Mouse (Mus musculus) urinary bladder, adult 18-20 months (tissue): ENCODE results near the gene Gpam.

Experiments
- DNase-seq, 2 experiments: peaks; one replicate each; pipeline ENCODE4 v3.0.0; 2022; ENCODE audit warnings: low spot score in 2 of 2, mixed read lengths in 2 of 2

The Gpam gene

DNA sequence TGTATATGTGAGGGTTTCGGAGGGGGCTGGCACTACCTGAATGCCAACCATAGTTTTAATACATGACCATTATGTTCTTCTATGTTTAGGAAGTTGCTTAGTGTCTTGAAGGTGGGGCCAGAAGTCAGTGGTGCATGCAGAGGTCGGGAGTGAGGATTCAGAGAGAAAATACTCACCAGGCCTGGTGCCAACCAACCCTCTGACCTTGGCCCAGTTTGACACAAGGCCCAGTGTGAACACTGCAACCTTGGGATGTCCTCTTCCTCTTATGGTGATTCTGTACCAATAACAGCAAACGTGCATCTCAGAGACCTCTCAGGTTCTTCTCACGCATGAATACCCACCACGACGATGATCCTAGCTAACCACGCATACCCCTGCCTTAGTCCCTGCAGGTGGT lies 11.5 kb upstream of the Gpam start:
- DNase-seq, result no peak

DNA sequence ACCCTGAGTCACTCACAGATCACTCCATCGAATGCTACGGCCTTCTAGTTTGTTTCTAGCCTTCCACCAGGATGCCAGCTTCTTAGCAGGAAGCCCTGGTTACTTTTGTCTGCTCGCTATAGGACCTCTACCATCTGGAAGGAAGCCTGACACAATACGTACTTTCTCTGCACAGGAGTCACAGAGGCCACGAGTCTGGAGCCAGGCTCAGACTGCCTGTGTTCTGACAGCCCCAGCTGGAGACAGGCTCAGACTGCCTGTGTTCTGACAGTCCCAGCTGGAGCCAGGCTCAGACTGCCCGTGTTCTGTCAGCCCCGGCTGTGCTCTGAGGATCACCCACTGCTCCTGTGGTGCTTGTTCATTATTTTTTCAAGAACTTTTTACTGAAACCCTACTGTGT lies 10.8 kb upstream of the Gpam start:
- no peak for DNase-seq

DNA sequence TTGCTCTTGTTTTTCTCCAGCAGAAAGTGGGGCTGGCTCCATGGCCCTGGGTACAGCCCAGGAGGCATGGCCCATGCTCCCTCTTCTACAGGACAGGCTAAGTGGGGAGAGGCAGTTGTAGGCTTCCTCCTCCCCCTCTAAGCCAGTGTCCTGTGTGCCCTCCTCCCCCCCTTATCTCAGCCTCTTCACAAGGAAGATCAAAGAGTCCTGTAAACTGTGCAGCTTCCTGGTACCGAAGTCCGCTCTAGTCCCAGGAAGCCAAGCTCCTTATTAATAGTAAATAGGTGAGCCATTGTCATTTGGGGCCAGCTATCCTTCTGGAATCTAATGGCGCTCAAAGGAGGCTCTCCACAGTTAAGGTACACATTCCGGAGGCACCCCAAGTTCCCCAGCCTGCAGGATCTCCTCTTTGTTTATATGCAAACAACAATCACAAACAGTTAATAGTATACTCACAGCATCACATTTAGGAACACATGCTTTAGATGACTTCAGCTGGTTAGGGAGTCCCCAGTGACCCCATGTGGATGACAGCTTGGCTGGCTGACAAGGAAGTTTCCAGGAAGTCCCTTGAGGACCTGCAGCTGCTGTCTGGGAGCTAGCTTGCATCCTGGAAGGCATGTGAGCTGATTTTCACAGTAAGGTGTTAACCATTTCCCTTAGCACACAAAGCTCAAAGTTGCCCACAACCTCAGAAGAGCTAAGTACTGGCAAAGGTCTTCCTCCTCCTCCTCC lies 9.8 kb upstream of the Gpam start:
- no peak for DNase-seq

DNA sequence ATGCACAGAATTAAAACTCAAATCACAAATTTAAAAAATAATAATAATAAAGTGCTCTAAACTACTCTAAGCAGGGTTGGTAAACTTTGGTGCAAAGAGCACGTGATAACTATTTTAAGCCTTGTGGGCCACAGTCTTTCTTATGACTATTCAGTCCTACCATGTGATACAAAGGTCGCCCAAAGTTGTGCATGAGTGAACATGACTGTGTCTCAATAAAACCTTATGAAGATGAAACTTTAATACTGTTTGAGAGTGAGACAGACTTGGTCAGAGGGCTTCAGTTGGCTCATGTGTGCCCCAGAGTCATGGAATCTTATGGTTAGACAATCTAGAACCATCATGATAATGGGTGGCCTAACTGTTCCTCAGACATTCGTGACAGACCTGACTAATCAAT lies 8.9 kb upstream of the Gpam start:
- no peak for DNase-seq

DNA sequence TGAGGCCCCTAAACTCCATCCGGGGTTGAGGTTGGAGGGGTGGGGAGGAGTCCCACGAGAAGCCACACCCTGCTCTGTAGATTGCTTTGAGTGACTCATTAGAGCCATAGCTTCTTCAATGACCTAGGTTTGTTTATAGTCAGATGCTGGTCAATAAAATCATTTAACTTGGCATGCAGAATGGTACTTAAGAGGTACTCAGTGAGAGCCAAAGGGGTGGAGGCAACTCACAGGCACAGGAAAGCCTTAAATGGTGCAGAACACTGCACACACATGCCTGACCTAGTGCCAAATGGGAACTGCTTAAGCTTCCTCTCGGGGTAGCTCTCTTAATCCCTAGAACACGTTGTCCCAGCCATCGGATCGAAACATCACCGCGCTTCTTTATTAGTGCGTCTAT lies 7.5 kb upstream of the Gpam start:
- no peak for DNase-seq

DNA sequence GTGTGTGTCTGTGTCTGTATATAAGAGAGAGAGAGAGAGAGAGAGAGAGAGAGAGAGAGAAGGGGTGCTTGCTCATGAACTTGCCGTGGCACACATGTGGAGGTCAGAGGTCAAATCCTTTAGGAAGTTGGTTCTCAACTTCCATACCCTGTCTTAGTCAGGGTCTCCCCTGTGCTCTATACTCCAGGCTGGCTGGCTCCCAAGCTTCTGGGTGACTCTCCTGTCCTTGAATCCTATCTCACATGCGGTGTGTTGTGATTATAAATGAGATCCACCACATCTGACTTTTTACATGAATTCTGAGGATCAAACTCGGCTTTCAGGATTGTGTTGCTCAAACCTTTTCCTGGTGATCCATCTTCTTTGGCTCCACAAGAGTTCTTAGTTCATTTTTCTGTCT lies 5.4 kb upstream of the Gpam start:
- no peak for DNase-seq

DNA sequence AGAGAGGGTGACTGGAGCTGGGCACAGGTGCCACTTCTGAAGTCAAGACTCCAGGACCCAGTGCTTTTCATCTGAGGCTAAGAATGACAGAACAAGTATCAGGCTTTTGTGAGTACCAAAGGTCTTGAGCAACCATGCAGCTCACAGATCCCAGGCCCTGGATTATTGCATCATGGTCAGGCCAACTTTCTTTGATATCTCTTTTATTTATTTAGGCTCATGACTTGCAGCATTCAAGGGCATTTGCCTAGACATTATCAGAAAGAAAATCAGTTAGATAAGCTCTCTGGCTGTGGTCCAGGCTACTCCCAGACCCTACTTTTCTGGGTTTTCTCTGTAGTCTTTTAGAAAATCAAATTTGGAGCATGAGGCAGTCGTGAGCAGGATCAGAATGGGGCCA lies 4.7 kb upstream of the Gpam start:
- DNase-seq, result peak in 1 of 2 experiments; percentile 13

DNA sequence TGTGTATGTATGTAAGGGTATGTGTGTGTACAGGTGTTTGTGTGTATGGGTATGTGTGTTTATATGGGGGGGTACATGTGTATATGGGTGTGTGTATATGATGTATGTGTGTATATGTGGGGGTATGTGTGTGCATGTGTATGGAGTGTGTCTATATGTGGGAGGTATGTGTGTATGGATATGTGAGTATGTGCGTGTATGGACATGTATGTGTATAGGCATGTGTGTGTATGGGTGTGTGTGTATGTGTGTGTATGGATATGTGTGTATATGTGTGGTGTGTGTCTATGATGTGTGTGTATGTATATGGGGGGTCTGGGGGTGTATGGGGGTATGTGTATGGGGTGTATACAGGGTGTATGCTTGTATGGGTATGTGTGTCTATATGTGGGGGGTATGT lies 1.4 kb upstream of the Gpam start:
- DNase-seq, result no peak

DNA sequence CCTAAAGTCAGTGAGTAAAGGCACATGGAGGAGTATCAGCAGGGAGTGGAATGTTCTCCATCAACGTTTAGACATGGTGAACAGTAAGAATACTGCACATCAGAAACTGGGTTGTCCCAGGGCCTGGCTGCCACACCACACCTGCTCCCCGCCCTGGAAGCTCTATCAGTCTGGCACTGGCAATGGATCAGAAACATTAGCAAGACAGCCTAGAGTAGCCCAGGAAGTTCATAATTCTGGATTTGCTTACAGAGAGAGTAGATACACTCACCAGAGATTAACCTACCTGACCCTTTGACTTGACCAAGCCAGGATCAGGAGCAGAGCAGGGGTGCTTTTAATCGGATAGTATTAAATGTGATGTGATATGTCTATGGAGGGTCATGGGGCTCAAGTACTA lies 1.6 kb downstream of the Gpam start:
- no peak for DNase-seq

DNA sequence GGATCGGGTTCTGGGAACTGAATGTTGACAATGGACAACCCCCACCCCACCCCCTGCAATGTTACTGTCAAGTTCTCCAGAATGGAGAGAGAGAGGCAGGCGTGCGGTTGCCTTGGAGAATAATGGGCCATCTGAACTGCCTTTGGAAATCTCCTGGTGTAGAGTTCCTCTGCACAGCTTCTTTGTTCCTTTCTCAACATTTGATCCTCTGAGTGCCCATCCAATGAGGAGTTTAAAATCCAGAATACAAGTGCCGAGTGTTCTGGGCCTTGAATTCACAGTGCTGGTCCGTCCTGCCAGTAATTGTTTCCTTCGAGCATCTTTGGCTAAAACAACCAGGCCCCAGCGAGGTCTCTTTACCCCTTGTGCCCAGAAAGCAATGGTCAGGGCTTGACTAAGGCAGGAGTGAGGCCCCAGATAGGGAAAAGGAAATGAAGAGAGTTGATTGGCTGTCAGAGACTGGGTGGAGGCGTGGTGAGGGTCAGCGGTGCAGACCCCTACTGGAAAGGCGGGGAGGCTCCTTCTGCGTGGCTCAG lies 4.0 kb downstream of the Gpam start:
- DNase-seq, result no peak

DNA sequence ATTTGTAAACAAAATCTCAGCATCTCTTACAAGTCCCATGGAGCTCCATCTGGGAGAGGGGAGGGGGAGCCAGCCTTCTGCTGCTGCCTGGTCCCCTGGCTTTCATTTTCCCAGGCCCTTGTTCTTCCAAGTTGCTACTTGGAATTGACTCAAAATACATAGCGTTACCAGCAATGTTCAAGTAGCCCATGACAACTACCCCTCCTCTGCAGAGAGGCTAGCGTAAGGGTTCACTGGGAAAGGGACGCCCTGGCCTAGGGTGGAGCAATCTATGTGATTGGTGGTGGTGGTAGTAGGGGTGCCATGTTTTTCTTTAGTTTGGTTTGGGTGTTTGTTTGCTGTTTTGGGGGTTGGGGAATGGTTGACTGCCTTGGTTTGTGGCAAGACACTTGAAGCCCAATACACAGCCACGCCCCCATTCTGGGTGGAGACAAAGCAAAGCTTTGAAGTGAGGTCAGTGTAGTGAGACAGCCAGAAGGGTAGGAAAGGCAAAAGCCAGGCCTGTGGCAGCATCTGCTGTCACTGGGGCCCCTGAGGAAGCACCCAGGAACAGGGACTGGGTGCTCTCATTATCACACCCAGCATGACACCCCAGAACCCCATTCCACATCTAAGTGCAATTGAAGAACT lies 4.6 kb downstream of the Gpam start:
- DNase-seq, result no peak

DNA sequence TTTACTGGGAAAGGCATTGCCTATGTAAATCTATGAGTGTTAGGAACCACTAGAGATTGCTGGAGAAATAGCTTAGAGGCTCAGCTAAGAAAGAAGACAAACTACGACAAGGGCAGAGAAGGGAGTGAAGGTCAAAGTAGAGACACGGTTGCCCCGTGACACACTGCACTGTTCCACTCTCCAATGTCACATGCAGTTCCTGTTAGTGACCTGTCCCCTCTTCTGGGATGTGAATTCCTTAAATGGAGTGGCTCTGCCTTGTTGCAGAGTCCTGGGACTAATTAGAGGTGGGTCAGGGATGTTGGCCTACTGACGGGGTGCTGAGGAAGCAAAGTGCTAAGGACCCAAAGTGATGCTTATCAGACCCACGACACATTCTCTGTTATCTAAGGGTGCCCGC lies 5.2 kb downstream of the Gpam start:
- DNase-seq, result no peak

DNA sequence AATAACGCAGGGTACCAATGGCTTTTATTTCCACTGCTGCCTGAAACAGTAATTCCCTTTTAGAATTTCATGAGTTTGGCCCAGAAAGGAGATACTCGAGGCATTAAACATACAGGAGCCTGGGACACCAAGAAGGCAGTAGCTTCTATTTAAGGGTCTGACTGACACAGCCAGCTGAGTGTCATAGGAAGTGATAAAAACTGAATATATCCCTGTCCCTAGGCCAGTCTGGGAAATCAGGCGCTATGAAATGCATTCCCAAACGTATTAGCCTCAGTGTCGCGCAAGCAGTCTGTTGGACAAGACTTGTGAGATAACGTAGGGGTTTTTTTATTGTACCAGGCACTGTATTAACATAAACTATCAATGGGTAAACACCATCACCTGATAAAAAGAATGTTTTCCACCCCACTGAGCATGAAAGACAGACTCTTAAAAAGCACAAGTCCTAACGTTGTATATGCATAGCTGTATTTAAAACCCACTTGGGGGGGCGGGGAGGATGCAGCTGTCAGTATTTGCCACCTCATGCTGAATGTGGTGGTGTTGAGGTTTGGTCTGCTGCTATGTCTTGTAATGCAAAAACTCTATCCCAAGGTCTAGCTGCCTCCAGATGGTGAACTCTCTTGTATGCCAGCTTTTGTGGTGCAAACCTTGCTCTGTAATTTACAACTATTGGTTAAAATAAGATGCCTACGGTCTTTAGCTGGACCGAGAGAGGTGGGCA lies 6.4 kb downstream of the Gpam start:
- no peak for DNase-seq

DNA sequence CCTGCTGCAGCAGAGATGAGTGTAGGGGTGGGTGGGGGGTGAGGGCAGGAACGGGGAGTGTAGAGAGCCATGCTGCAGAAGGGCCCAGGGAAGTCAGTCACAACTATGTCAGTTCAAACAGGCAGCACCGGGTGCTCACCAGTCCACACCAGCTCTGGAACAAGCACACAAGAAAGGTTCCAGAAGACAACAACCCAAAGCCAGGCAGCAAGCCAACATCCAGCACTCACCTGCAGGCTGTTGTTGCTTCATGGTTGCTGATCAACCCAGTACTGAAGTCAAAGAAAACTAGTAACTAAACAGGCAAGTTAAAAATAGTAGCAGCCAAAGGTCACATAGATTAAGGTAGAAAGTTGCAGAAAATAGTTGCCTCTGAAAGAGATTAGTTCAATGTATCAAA lies 7.5 kb downstream of the Gpam start:
- DNase-seq, result no peak

DNA sequence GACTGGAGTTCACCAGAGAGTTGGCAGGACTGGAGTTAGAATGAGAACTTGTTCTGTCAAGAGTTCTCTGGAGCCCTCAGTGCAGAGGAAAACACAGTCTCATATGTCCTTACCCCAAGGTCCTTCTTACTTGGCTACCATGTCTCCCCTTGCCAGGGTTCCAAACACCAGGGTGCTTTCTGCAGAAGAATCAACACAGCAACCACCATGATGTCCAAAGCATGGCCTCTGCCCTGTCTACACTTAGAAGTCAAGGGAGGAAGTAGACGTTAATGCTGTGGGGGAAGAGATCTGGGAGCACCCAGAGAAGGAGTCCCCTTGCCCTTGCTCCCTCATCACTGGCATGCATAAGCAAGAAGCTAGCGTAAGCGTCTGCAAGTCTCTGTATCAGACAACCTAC lies 9.0 kb downstream of the Gpam start:
- no peak for DNase-seq

DNA sequence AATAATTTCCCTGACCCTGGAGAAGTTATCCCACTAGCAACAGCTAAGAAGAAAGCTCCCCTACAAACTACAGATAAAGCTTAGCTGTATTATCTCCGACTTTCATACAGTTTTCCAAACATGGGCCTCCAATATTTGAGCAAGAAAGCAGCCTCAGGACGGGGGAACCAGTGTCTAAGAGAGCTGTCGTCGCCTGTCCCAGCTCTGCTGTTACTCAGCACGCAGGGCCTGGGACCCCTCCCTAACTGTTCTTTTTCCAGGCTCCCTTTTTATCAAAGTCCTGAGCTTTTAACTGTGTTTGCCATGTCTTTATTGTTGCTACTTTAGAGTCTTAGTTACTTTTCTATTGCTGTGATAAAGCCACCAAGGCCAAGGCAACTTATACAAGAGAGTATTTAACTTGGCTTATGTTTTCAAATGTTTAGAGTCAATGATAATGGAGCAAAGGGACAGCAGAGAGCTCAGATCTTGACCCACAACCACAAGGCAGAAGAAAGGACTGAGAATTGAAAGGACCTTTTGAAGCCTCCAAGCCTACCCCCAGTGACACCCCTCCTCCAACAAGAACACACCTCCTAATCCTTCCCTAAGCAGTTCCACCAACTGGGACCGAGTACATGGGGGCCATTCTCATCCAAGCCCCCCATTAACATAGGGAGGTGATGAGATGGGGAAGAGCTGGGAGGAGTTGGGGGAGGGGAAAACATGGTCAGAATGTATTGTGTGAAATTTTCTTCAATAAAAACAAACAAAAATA lies 9.8 kb downstream of the Gpam start:
- DNase-seq, result no peak

DNA sequence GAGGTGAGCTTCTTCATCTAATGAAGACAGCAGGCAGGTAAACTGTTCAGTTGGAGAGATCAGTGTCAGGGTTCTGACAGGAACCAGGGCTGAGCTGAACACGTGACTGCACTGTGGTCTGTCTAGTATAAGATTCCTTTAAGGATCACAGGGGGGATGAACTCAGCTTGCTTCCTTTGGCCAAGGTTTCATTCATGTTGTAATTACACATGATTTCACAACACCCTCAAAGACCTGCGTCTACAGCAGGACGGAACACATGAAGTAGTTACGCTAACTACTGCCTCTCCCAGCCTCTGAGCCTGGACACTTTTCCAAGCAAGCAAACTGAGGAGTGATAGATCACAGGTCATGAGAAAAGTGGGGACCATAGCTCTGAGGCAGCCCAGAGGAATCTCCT lies 11.5 kb downstream of the Gpam start:
- no peak for DNase-seq

DNA sequence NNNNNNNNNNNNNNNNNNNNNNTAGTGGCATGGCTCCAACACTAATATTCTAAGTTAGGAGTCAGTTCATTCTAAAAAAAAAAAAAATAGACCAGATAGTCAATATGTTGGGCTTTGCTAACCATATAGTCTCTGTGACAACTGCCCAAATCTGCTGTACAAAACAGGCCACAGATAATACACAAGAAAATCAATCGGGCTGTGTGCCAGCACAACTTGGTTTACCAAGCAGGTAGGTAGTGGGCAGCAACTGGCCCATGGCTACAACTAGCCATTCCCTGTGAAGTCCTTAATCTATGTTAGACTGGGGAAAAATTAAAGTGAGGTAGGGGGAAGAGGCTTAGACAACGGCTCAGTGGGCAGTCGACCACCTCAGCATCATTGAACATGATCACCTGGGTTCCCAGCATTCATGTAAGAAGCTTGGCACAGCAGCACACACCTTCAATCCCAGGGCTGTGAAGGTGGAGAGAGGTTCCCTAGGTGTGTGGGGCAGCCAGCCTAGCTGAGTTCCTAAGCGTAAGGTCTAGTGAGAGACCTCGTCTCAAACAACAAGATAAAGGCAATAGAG lies 12.1 kb downstream of the Gpam start:
- DNase-seq, result no peak

DNA sequence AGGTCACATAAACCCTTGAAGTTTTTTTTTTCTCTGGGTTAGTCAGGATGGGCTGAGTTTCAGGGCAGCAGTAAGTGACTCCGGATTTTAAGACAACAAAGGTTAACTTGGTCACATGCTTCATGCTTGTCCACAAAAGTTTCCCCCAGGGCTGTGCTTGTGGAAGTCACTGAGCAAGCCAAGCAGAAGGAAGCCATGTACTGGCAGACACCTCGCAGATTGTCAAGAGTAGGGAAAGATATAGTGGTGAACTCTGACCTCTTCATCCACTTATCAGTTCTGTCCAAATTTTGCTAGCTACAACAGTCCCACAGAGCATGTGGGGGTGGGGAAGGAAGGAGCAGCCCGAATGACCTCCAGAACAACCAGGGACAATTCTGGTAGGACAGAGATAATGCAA lies 19.1 kb downstream of the Gpam start:
- no peak for DNase-seq

DNA sequence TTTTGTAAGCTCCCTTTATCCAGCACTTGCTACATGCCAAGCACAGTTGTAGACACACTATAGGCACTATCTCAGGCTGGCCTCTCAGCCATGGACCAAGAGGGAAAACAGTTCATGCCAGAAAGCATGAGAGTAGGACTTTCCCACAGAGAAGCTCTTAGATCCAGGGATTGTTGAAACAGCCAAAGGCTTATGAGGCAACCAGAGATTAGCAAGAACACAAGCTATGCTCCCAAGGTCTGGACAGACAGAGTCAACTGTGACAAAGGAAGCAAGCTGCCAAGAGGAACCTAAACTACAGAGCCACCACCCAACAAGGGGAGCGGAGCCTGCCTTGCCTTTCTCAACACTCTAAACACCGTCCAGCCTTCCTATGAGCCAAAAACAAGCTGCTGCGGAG lies 21.1 kb downstream of the Gpam start:
- no peak for DNase-seq

DNA sequence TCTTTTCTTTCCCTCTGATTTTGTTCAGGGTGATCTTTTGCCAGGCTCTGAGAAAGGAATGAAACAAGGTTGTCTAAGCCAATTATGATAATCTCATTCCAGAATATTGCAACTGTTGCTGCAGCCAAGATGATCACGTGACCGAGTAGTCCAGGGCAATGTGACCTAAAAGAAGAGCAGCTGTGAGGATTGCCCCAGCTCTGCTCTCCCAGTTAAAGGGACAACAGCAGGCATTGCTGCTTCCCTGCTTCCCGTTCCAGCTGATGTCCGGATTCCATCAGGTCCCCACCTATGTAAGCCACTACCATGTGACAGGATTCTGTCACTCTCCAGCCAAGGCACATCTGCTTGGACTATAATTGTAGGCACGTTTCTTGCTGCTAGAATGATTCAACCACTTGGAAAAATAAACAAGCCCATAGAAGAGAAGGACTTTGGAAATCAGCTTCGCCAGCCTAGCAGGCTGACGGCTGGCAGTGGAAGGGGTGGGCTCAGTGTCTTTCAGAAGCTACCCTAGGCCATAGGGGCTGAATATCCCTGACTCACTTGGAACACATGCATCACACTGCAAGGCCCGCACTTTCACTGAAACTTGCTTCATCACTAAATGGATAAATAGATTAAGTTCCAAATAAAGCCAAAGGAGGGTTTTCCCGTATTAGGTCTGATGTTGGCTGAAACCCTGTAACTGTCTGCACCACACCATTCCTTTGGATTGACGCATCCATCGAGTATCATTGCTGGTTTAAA lies 23.8 kb downstream of the Gpam start:
- peak in 1 of 2 experiments; percentile 64 for DNase-seq
